ENCODE assay signal across 26 mouse cellular contexts in genomic region chr2:144050146-144050680, GRCm38 (mm10). TPM values are rescaled to one million over a fixed set of nuclear protein-coding genes. Genes with fewer than 3 reads are reported as not detected.
DNase-seq lines count a peak whose midpoint lies in the region; ATAC-seq and TF ChIP-seq lines count a peak whose summit lies in the region.
"Had no signal": no experiment of that assay in that cellular context is flagged by ENCODE, and none has a peak within 500 bp of the region (broad histone marks: within the 10 kb centered on the region; RNA-seq: fewer than 3 reads in every experiment).

No protein-coding gene starts in this region.

- H3K79me2 ChIP-seq in CH12.LX (replicated peaks; ENCODE audit: control insufficient read depth, extremely low read depth, insufficient read depth, poor library complexity, severe bottlenecking) = no peaks in the 10 kb centered on the region

- no peak for TF ChIP-seq POLR2A in CH12.LX (IDR thresholded peaks at IDR 0.05; ENCODE audit: low read depth, low read length)

- ATAC-seq in heart, embryonic 11.5 days (replicated peaks; ENCODE audit: insufficient number of reproducible peaks, low FRiP score, low TSS enrichment) = 0 out of 2 replicates have a peak, but pooled peaks have one; percentile 14
- ATAC-seq in midbrain, embryonic 16.5 days = no peak
- ATAC-seq: activated CD4-positive, CD25-positive, alpha-beta regulatory T cell, adult 4 months; CD4-positive, CD25-positive, alpha-beta regulatory T cell, adult 4 months; forebrain, embryonic 15.5 days; Patski had no signal

- TF ChIP-seq RAD21 in CH12.LX (IDR thresholded peaks at IDR 0.05; ENCODE audit: low read depth, low read length) = no peak; the same call in 1 of the 2 replicates

- TF ChIP-seq EP300 in CH12.LX (IDR thresholded peaks at IDR 0.05; ENCODE audit: low read length) = peak; percentile 86

- WGBS in heart, embryonic 11.5 days (ENCODE audit: insufficient replicate concordance) = 74% methylated on average over 8 of the region's 8 CpGs
- WGBS in midbrain, embryonic 16.5 days = 86% methylated on average over 8 of the region's 8 CpGs

- TF ChIP-seq CTCF in CH12.LX (conservative IDR thresholded peaks at IDR 0.05 in 1 of 2, IDR thresholded peaks at IDR 0.05 in 1 of 2; ENCODE audit: low read depth in 2 of 2, low read length in 2 of 2) = no peak

- H3K4me3 ChIP-seq in heart, embryonic 11.5 days (ENCODE audit: low read depth, low read length) = no peak overlapping the region
- H3K4me3 ChIP-seq in CH12.LX (replicated peaks in 1 of 3; ENCODE audit: low read depth in 2 of 3, low read length in 2 of 3, poor library complexity in 1 of 3) = no peak overlapping the region
- no peak overlapping the region for H3K4me3 ChIP-seq in midbrain, embryonic 16.5 days (ENCODE audit: low read depth, low read length)
- H3K4me3 ChIP-seq: forebrain, embryonic 15.5 days; heart, adult 2 months; heart, embryonic 12.5 days; hindbrain, embryonic 10.5 days had no signal

- no peak overlapping the region for H3K27ac ChIP-seq in heart, embryonic 11.5 days (ENCODE audit: low read depth, low read length)
- H3K27ac ChIP-seq in CH12.LX (ENCODE audit: insufficient read depth, low read depth) = no peak overlapping the region
- no peak overlapping the region for H3K27ac ChIP-seq in midbrain, embryonic 16.5 days (ENCODE audit: low read length)
- H3K27ac ChIP-seq: forebrain, embryonic 15.5 days; heart, adult 2 months; hindbrain, embryonic 10.5 days; hindbrain, embryonic 14.5 days had no signal

- H3K27me3 ChIP-seq in heart, embryonic 11.5 days (ENCODE audit: control insufficient read depth, insufficient read depth, low read length) = no peaks in the 10 kb centered on the region
- no peaks in the 10 kb centered on the region for H3K27me3 ChIP-seq in CH12.LX (replicated peaks)
- H3K27me3 ChIP-seq in splenic B cell, adult 2 months (ENCODE audit: control insufficient read depth, insufficient read depth, low read length, poor library complexity, severe bottlenecking) = no peaks in the 10 kb centered on the region
- no peaks in the 10 kb centered on the region for H3K27me3 ChIP-seq in midbrain, embryonic 16.5 days (ENCODE audit: control insufficient read depth, insufficient read depth, low read depth, low read length)
- H3K27me3 ChIP-seq: forebrain, embryonic 15.5 days; Patski had no signal

- no peaks in the 10 kb centered on the region for H3K9me3 ChIP-seq in heart, embryonic 11.5 days (replicated peaks; ENCODE audit: control insufficient read depth, low read length)
- H3K9me3 ChIP-seq in CH12.LX (replicated peaks; ENCODE audit: low read length) = no peaks in the 10 kb centered on the region
- no peaks in the 10 kb centered on the region for H3K9me3 ChIP-seq in midbrain, embryonic 16.5 days (replicated peaks; ENCODE audit: control insufficient read depth, low read length, poor library complexity, severe bottlenecking)
- H3K9me3 ChIP-seq: forebrain, embryonic 15.5 days; heart, embryonic 12.5 days; hindbrain, embryonic 10.5 days had no signal

- H3K9ac ChIP-seq in heart, embryonic 11.5 days (ENCODE audit: low read depth, low read length) = no peak overlapping the region
- no peak overlapping the region for H3K9ac ChIP-seq in CH12.LX (ENCODE audit: insufficient read depth, low read depth)
- no peak overlapping the region for H3K9ac ChIP-seq in midbrain, embryonic 16.5 days (ENCODE audit: low read depth, low read length)
- H3K9ac ChIP-seq: forebrain, embryonic 15.5 days; heart, embryonic 12.5 days; hindbrain, embryonic 14.5 days had no signal

- no peaks in the 10 kb centered on the region for H3K36me3 ChIP-seq in heart, embryonic 11.5 days (ENCODE audit: control insufficient read depth, insufficient read depth, low read length)
- H3K36me3 ChIP-seq in CH12.LX (replicated peaks in 1 of 2; ENCODE audit: control insufficient read depth in 1 of 2, insufficient read depth in 1 of 2, low read length in 1 of 2) = no peaks in the 10 kb centered on the region
- no peaks in the 10 kb centered on the region for H3K36me3 ChIP-seq in splenic B cell, adult 2 months (ENCODE audit: control insufficient read depth, insufficient read depth, low read length, poor library complexity, severe bottlenecking)
- no peaks in the 10 kb centered on the region for H3K36me3 ChIP-seq in midbrain, embryonic 16.5 days (ENCODE audit: control insufficient read depth, insufficient read depth, low read length)
- H3K36me3 ChIP-seq: forebrain, embryonic 15.5 days; heart, embryonic 12.5 days; hindbrain, embryonic 10.5 days had no signal

- H3K4me1 ChIP-seq in heart, embryonic 11.5 days (ENCODE audit: control insufficient read depth, insufficient read depth, low read length) = no peaks in the 10 kb centered on the region
- peaks cover 9 to 31% of the 10 kb centered on the region in 2 experiments for H3K4me1 ChIP-seq in CH12.LX (ENCODE audit: control insufficient read depth in 1 of 2, insufficient read depth in 2 of 2)
- peaks cover 6% of the 10 kb centered on the region; the same call in 1 of the 2 replicates for H3K4me1 ChIP-seq in midbrain, embryonic 16.5 days (ENCODE audit: control insufficient read depth, insufficient read depth, low read length)

- no peak for DNase-seq in heart, adult 18-20 months
- DNase-seq in 3T3-L1 (ENCODE audit: low read depth, low spot score) (peak; percentile 56), CH12.LX (ENCODE audit: extremely low read depth) (peak; percentile 89)
- peak; percentile 43 for DNase-seq in splenic B cell, adult 2 months (ENCODE audit: low read depth, low spot score)
- DNase-seq in testis, postnatal 10 days (ENCODE audit: low spot score) = no peak
- DNase-seq: adrenal gland, adult 2 months; adrenal gland, postnatal 25 days; cerebellum, adult 18-20 months; cerebellum, postnatal 10 days; gastrocnemius, postnatal 10 days; heart, adult 2 months had no signal

- dilution Hi-C loops in CH12.LX (cut with MboI; ENCODE audit: extremely low pct_ligation_motif_present, extremely low pct_unique_long_range_greater_than_20kb, low sequenced_read_pairs) = no loop called here

- no peak overlapping the region for H3K4me2 ChIP-seq in heart, embryonic 11.5 days
- H3K4me2 ChIP-seq in CH12.LX (ENCODE audit: insufficient read depth, low read depth, poor library complexity, severe bottlenecking) = no peak overlapping the region; the same call in 1 of the 2 replicates
- no peak overlapping the region for H3K4me2 ChIP-seq in midbrain, embryonic 16.5 days (ENCODE audit: low read length)
- H3K4me2 ChIP-seq: forebrain, embryonic 15.5 days; heart, embryonic 12.5 days; hindbrain, embryonic 14.5 days had no signal

- in situ Hi-C loops in CH12.LX (cut with MboI; ENCODE audit: low pct_ligation_motif_present, low pct_unique_long_range_greater_than_20kb, low sequenced_read_pairs) = no loop called here

TF ChIP-seq in CH12.LX, 34 proteins besides CTCF, POLR2A, EP300 and RAD21:
- no peak for TF ChIP-seq MAZ (IDR thresholded peaks at IDR 0.05; ENCODE audit: low read depth, low read length)
- peak; percentile 86 for TF ChIP-seq JUND (conservative IDR thresholded peaks at IDR 0.05; ENCODE audit: low read depth, low read length)
- peak; percentile 68 for TF ChIP-seq ETS1 (conservative IDR thresholded peaks at IDR 0.05; ENCODE audit: low read depth, low read length)
- peak; percentile 61; the same call in 1 of the 2 replicates for TF ChIP-seq JUN (IDR thresholded peaks at IDR 0.05; ENCODE audit: insufficient read depth, low read depth, low read length)
- peak; percentile 91 for TF ChIP-seq BHLHE40 (IDR thresholded peaks at IDR 0.05; ENCODE audit: low read depth, low read length)
- no peak for TF ChIP-seq KAT2A (IDR thresholded peaks at IDR 0.05; ENCODE audit: insufficient replicate concordance, low read length)
- peak; percentile 22; the same call in 1 of the 2 replicates for TF ChIP-seq USF2 (conservative IDR thresholded peaks at IDR 0.05; ENCODE audit: low read depth, low read length)
- TF ChIP-seq IRF4 (IDR thresholded peaks at IDR 0.05; ENCODE audit: low read depth, low read length) = peak; percentile 87
- no peak for TF ChIP-seq GABPA (IDR thresholded peaks at IDR 0.05; ENCODE audit: insufficient replicate concordance, low read depth, low read length)

RNA-seq across cellular contexts. Expression of gene Banf2, which starts 17.4 kb away (rescaled TPM):
- not detected in 2 replicates for polyA plus RNA-seq in heart, embryonic 11.5 days (2014; fragmentation: Nextera tagmentation; extraction: Ambion mirVana)
- not detected for total RNA-seq in heart, adult 18-20 months (2021)
- not detected in 2 replicates for total RNA-seq in CH12.LX (2012; rRNA removed)
- not detected in 2 replicates for total RNA-seq in CH12.LX (2014; rRNA removed)
- polyA plus RNA-seq in CH12.LX (2012; ENCODE audit: insufficient read length, low read depth) = not detected in 2 replicates
- polyA plus RNA-seq in midbrain, embryonic 16.5 days (2015; fragmentation: Nextera tagmentation; extraction: Ambion mirVana) = not detected in 2 replicates
- total RNA-seq: adrenal gland, adult 2 months; adrenal gland, postnatal 25 days; gastrocnemius, postnatal 10 days; gastrocnemius, postnatal 4 days; heart, adult 2 months; heart, postnatal 25 days; MEL had no signal
- polyA plus RNA-seq: activated CD4-positive, CD25-positive, alpha-beta regulatory T cell, adult 4 months; adrenal gland, adult 2 months; CD4-positive, CD25-positive, alpha-beta regulatory T cell, adult 4 months; embryonic facial prominence, embryonic 11.5 days; forebrain, embryonic 11.5 days; forebrain, embryonic 15.5 days; heart, adult 2 months; heart, embryonic 12.5 days; heart, embryonic 16.5 days; hindbrain, embryonic 10.5 days; hindbrain, embryonic 14.5 days; Patski had no signal

RNA-seq across cellular contexts. Expression of gene Rrbp1, which starts 39.1 kb away (rescaled TPM):
- 56.4 and 64.8 TPM in 2 replicates for polyA plus RNA-seq in heart, embryonic 11.5 days (2014; fragmentation: Nextera tagmentation; extraction: Ambion mirVana)
- 100 to 1,000 TPM in 1 of 2 experiments, 10 to 100 TPM in 1; 96.6 to 106 TPM for total RNA-seq in heart, adult 18-20 months (2021)
- total RNA-seq in CH12.LX (2012; rRNA removed) (49.3 and 58.2 TPM in 2 replicates), CH12.LX (2014; rRNA removed) (41.4 and 42.4 TPM in 2 replicates)
- polyA plus RNA-seq in CH12.LX (2012; ENCODE audit: insufficient read length, low read depth) = 127 and 153 TPM in 2 replicates
- 23.8 and 24.1 TPM in 2 replicates for polyA plus RNA-seq in midbrain, embryonic 16.5 days (2015; fragmentation: Nextera tagmentation; extraction: Ambion mirVana)

Comparison
In these comparisons a context has a peak if more than half of its experiments do, and no peak if none do; other contexts are left out.
1. DNase-seq: peak in 3T3-L1 (single experiment), CH12.LX (single experiment) and splenic B cell, adult 2 months (single experiment); none in heart, adult 18-20 months (0 of 2) and testis, postnatal 10 days (single experiment).